Mouse (Mus musculus): ENCODE measurements around the gene Olfr748. TPM values are rescaled to one million over a fixed set of nuclear protein-coding genes. Genes with fewer than 3 reads are reported as not detected.
"Not testable (repeated sequence)": the region's sequence is repeated elsewhere in the genome, so short reads cannot be mapped to it uniquely, and the experiment has no call there.

Olfr748 gene
- total RNA-seq (2014; rRNA removed) (not detected in 2 replicates), polyA plus RNA-seq (2015; fragmentation: Nextera tagmentation; extraction: Ambion mirVana) (not detected in 2 replicates)

DNA sequence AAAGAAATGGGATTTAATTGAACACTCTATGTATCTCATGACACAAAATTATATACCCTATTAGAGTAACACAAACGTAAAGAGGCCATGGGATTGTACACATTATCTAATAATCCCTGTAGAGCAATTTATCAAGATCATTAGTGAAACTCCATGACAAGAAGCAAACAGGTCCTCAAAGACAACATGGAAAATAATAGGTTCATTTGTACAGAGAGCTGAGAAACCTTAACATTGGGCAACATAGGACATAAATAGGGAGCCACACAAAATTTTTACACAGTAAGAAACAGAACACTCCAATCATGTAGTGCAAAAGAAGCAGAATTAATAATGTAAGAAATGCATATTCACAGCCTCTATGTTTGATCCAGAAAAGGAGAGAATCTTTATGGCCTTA is at the start of gene Olfr748:
Olfr748 (plus strand) TSS at position 301 of the 400 bp plus-strand sequence.
- 73% methylated on average over 1 of the region's 1 CpGs for WGBS
- Histone ChIP-seq H3K27me3 (ENCODE audit: insufficient read depth, low read length) (no peaks in the 10 kb centered on the region), H3K27ac (ENCODE audit: low read depth, low read length) (no peak within 1 kb of the TSS), H3K9ac (no peak within 1 kb of the TSS), H3K4me1 (ENCODE audit: insufficient read depth) (no peaks in the 10 kb centered on the region), H3K9me3 (ENCODE audit: low read length) (no peaks in the 10 kb centered on the region), H3K4me2 (ENCODE audit: low read depth) (no peak within 1 kb of the TSS), H3K4me3 (ENCODE audit: low read depth, low read length) (no peak within 1 kb of the TSS), H3K36me3 (ENCODE audit: insufficient read depth) (no peaks in the 10 kb centered on the region)
- no peak for ATAC-seq
- no peak for TF ChIP-seq CTCF (IDR thresholded peaks at IDR 0.05; ENCODE audit: low read depth)
- no peak for DNase-seq

DNA sequence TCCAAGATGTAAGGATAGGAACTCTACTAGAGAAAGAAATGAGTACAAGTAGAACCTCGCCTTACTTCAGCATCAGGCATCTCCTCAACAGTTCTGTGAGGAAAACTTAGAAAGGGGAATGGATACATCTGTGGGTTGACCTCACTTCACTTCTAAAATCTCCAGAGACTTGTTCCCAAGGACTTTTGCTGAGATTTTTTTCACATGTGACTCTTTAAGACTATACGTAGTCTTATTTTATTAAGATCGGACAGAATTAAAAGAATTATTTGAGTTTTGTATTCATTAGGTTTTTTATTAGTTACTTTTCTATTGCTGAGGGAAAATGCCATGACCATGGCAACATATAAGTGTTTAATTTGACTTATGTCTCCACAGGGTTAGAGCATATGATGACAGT is 14.1 kb upstream of the Olfr748 start, which contains the start of gene Olfr747:
Olfr747 (minus strand) TSS at position 101 of the 400 bp plus-strand sequence.
- no peak for TF ChIP-seq CTCF (IDR thresholded peaks at IDR 0.05; ENCODE audit: low read depth)
- no peak for ATAC-seq
- H3K9me3 ChIP-seq (ENCODE audit: low read length): no peaks in the 10 kb centered on the region
- no peak within 1 kb of the TSS for H3K9ac ChIP-seq
- H3K36me3 ChIP-seq (ENCODE audit: insufficient read depth): no peaks in the 10 kb centered on the region
- H3K4me1 ChIP-seq (ENCODE audit: insufficient read depth): no peaks in the 10 kb centered on the region
- no peak within 1 kb of the TSS for H3K27ac ChIP-seq (ENCODE audit: low read depth, low read length)
- 93% methylated on average over 3 of the region's 3 CpGs for WGBS
- DNase-seq: no peak
- no peak within 1 kb of the TSS for H3K4me3 ChIP-seq (ENCODE audit: low read depth, low read length)
- no peaks in the 10 kb centered on the region for H3K27me3 ChIP-seq (ENCODE audit: insufficient read depth, low read length)
- no peak within 1 kb of the TSS for H3K4me2 ChIP-seq (ENCODE audit: low read depth)

DNA sequence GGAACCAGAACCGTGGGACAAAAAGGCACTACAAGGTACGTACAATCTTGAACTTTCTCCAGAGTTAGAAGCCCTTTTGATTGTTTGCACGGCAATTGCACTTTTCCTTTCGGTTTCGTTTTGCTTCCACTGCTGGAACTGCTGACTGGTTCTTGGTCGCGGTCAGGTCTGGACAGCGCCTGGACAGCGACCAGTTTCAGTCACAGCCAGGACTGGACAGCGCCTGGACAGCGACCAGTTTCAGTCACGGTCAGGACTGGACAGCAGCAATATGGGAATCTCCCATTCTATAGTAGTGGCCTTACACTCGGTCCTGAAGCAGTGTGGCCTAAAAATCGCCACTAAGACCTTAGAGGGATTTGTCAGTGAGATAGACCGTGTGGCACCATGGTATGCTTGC is 12.7 kb downstream of the Olfr748 start:
- H3K27me3 ChIP-seq (ENCODE audit: insufficient read depth, low read length); H3K9ac ChIP-seq; H3K4me1 ChIP-seq (ENCODE audit: insufficient read depth); H3K4me2 ChIP-seq (ENCODE audit: low read depth); H3K27ac ChIP-seq (ENCODE audit: low read depth, low read length); H3K36me3 ChIP-seq (ENCODE audit: insufficient read depth); H3K9me3 ChIP-seq (ENCODE audit: low read length); ATAC-seq; H3K4me3 ChIP-seq (ENCODE audit: low read depth, low read length); DNase-seq: not testable (repeated sequence)
- WGBS: 89% methylated on average over 15 of the region's 15 CpGs

DNA sequence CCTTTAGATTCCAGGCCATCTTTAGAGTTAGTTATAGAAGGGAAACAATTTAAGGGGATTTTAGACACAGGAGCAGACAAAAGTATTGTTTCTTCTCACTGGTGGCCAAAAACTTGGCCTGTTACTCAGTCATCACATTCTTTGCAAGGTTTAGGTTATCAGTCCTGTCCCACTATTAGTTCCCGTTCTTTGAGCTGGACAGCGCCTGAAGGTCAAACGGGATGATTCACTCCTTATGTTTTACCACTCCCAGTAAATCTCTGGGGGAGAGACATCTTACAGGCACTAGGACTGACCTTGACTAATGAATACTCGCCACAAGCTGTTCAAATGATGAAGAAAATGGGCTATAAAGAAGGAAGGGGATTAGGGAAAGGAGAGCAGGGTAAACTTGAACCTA is 15.2 kb downstream of the Olfr748 start:
- not testable (repeated sequence) for H3K4me1 ChIP-seq (ENCODE audit: insufficient read depth); H3K27me3 ChIP-seq (ENCODE audit: insufficient read depth, low read length); ATAC-seq; H3K9ac ChIP-seq; H3K4me2 ChIP-seq (ENCODE audit: low read depth); DNase-seq; H3K9me3 ChIP-seq (ENCODE audit: low read length); H3K36me3 ChIP-seq (ENCODE audit: insufficient read depth); H3K27ac ChIP-seq (ENCODE audit: low read depth, low read length); H3K4me3 ChIP-seq (ENCODE audit: low read depth, low read length)
- 96% methylated on average over 3 of the region's 4 CpGs for WGBS

DNA sequence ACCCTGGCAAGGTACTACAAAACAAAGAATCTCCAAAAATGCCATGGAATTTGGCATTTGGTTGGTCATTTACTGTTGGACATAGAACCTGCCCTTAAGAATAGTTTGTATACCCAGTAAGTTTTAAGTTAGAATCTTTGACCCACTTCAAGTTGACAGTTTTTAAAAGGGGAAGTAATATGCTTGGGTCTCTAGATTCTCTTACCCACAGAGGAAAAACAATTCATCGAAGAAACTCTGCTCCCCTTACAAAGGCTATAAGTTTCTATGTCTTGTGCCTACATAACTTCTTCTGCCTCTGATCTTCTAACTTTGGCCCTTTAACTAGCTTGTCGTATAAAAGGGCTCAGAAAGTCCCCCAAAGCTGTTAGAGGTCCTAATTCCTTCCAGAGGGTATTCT is 33.2 kb downstream of the Olfr748 start:
- Histone ChIP-seq H3K9me3 (ENCODE audit: low read length) (no peaks in the 10 kb centered on the region), H3K27me3 (ENCODE audit: insufficient read depth, low read length) (no peaks in the 10 kb centered on the region), H3K9ac (no peak overlapping the region), H3K4me2 (ENCODE audit: low read depth) (no peak overlapping the region), H3K4me1 (ENCODE audit: insufficient read depth) (no peaks in the 10 kb centered on the region), H3K36me3 (ENCODE audit: insufficient read depth) (no peaks in the 10 kb centered on the region), H3K4me3 (ENCODE audit: low read depth, low read length) (no peak overlapping the region), H3K27ac (ENCODE audit: low read depth, low read length) (no peak overlapping the region)
- no peak for TF ChIP-seq CTCF (IDR thresholded peaks at IDR 0.05; ENCODE audit: low read depth)
- ATAC-seq (no peak), DNase-seq (no peak)
- WGBS: 70% methylated on average over 2 of the region's 2 CpGs

DNA sequence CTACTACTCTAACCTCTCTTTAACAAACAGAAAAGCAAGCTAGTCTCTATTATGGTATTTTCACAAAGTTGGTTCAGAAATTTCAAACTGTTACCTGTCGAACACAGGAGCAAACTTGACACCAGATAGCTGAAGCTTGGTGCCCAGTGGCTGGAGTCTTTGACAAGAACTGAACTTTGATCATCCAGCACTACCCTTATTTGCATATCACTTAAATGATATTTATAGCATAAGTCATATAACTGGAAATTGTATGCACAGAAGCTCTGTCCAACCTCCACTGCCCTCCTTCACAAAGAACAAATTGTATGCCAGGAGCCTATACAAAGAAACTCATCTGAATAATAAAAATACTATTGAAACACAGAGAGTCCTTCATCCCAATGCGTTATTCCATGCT is 34.4 kb downstream of the Olfr748 start:
- ATAC-seq (no peak), DNase-seq (no peak)
- no peaks in the 10 kb centered on the region for H3K9me3 ChIP-seq (ENCODE audit: low read length)
- no peak for TF ChIP-seq CTCF (IDR thresholded peaks at IDR 0.05; ENCODE audit: low read depth)
- H3K27ac ChIP-seq (ENCODE audit: low read depth, low read length): no peak overlapping the region
- 71% methylated on average over 2 of the region's 2 CpGs for WGBS
- no peak overlapping the region for H3K9ac ChIP-seq
- H3K36me3 ChIP-seq (ENCODE audit: insufficient read depth): no peaks in the 10 kb centered on the region
- H3K4me3 ChIP-seq (ENCODE audit: low read depth, low read length): no peak overlapping the region
- H3K4me2 ChIP-seq (ENCODE audit: low read depth): no peak overlapping the region
- H3K4me1 ChIP-seq (ENCODE audit: insufficient read depth): no peaks in the 10 kb centered on the region
- no peaks in the 10 kb centered on the region for H3K27me3 ChIP-seq (ENCODE audit: insufficient read depth, low read length)

DNA sequence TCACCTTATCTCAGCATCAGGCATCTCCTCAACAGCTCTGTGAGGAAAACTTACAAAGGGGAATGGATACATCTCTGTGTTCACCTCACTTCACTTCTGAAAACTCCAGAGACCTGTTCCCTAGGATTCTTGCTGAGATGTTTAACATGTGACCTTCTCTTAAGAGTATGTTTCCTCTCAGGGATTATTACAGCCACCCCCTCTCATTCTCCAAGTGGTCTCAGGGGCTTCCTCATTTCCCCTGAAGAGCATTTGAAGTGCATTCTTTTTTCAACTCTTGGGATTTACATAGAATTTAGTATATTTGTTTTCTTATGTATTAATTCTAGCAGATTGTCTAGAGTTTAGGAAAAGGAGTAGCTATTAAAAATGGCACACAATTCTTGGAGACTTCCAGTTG is 37.8 kb downstream of the Olfr748 start, which contains the start of gene Olfr749:
Olfr749 (minus strand) TSS at position 101 of the 400 bp plus-strand sequence.
- Histone ChIP-seq H3K9ac (no peak within 1 kb of the TSS), H3K9me3 (ENCODE audit: low read length) (no peaks in the 10 kb centered on the region), H3K27ac (ENCODE audit: low read depth, low read length) (no peak within 1 kb of the TSS), H3K4me2 (ENCODE audit: low read depth) (no peak within 1 kb of the TSS), H3K27me3 (ENCODE audit: insufficient read depth, low read length) (no peaks in the 10 kb centered on the region), H3K36me3 (ENCODE audit: insufficient read depth) (no peaks in the 10 kb centered on the region), H3K4me1 (ENCODE audit: insufficient read depth) (no peaks in the 10 kb centered on the region), H3K4me3 (ENCODE audit: low read depth, low read length) (no peak within 1 kb of the TSS)
- no peak for TF ChIP-seq CTCF (IDR thresholded peaks at IDR 0.05; ENCODE audit: low read depth)
- DNase-seq (no peak), ATAC-seq (no peak)
